ENCODE assay signal across 7 mouse cellular contexts in the genomic region with DNA sequence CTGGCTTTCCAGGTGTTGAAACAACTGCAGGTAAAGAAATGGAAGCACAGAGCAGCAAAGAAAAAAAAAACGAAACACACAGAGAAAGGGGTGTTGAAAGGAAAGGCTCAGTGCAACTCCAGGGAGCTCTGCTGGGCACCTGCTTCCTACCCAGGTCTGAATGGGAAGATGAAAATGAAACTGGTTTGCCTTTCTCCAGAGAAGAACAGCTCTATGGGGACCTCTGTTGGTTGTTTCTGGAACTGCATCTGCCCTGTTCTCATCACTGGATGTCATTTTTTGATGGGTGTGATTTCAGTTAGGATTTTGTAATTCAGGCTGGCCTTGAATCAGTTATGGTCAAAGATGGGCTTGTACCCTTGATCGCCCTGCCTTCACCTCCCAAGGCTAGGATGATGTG. TPM values are rescaled to one million over a fixed set of nuclear protein-coding genes. Genes with fewer than 3 reads are reported as not detected.
DNase-seq lines count a peak whose midpoint lies in the region; TF ChIP-seq lines count a peak whose summit lies in the region.

No protein-coding gene starts in this region.

- intact Hi-C loops in gastrocnemius, adult 2 months (cut with DNase I), result loop anchor here (1.0 to 5.0 kb wide), 2 partner anchors 49 to 110 kb away; a partner anchor contains a TSS

- H3K4me3 ChIP-seq in C2C12 (ENCODE audit: insufficient read depth, poor library complexity, severe bottlenecking) (no peak overlapping the region), ES-E14 (ENCODE audit: insufficient read depth in 1 of 2, low read depth in 1 of 2, low read length in 2 of 2, poor library complexity in 1 of 2, severe bottlenecking in 1 of 2) (no peak overlapping the region)
- no peak overlapping the region for H3K4me3 ChIP-seq in gastrocnemius, adult 2 months
- H3K4me3 ChIP-seq in lung, adult 2 months (replicated peaks; ENCODE audit: extremely low read depth, low read depth, low read length), result no peak overlapping the region

- TF ChIP-seq POLR2A in lung, adult 2 months (IDR thresholded peaks at IDR 0.05; ENCODE audit: borderline replicate concordance, extremely low read depth, low read depth, low read length), result no peak

- no peak overlapping the region for H3K9ac ChIP-seq in ES-E14 (ENCODE audit: insufficient read depth, low read depth, low read length, poor library complexity, severe bottlenecking)

- H3ac ChIP-seq in C2C12 (ENCODE audit: control insufficient read depth, insufficient read length, low read depth), result no peak overlapping the region

- in situ Hi-C loops in ES-E14 (cut with MboI; ENCODE audit: low sequenced_read_pairs in 2 of 2, unreplicated experiment in 2 of 2), result no loop called here

- no peak overlapping the region for H3K27ac ChIP-seq in ES-E14 (ENCODE audit: insufficient read depth, low read depth, low read length, poor library complexity, severe bottlenecking)
- H3K27ac ChIP-seq in gastrocnemius, adult 2 months, result no peak overlapping the region

- peaks cover 83% of the 10 kb centered on the region for H3K36me3 ChIP-seq in C2C12 (ENCODE audit: control insufficient read depth, insufficient read depth)
- peaks cover 16% of the 10 kb centered on the region for H3K36me3 ChIP-seq in ES-E14 (ENCODE audit: control insufficient read depth, insufficient read depth, low read length, poor library complexity, severe bottlenecking)

- no peaks in the 10 kb centered on the region for H3K79me3 ChIP-seq in C2C12 (ENCODE audit: low read depth)

- no peaks in the 10 kb centered on the region for H3K9me3 ChIP-seq in ES-E14 (ENCODE audit: control insufficient read depth, insufficient read depth, low read depth, low read length)

- H3K27me3 ChIP-seq in C2C12 (ENCODE audit: control insufficient read depth, insufficient read depth, insufficient read length), result no peaks in the 10 kb centered on the region

- TF ChIP-seq CTCF in C2C12 (IDR thresholded peaks at IDR 0.05; ENCODE audit: control insufficient read depth, insufficient read depth, insufficient read length), result peak; percentile 46
- TF ChIP-seq CTCF in gastrocnemius, adult 2 months (IDR thresholded peaks at IDR 0.05), result peak; percentile 99
- TF ChIP-seq CTCF in lung, adult 2 months (IDR thresholded peaks at IDR 0.05; ENCODE audit: insufficient read depth, low read length), result peak; percentile 68

- H3K4me1 ChIP-seq in ES-E14 (ENCODE audit: control insufficient read depth in 2 of 2, insufficient read depth in 2 of 2, low read length in 2 of 2, poor library complexity in 1 of 2), result no peaks in the 10 kb centered on the region
- H3K4me1 ChIP-seq in lung, adult 2 months (ENCODE audit: control insufficient read depth, insufficient read depth, low read length), result no peaks in the 10 kb centered on the region

- WGBS in lung, adult 2 months, result 28% methylated on average over 2 of the region's 2 CpGs

- no peaks in the 10 kb centered on the region for H3K79me2 ChIP-seq in C2C12 (ENCODE audit: control insufficient read depth, insufficient read depth)

- peak; percentile 51 for DNase-seq in ES-E14 (ENCODE audit: low read depth, low spot score)
- peak; percentile 68 for DNase-seq in cerebellum, adult 11-12 months
- DNase-seq in gastrocnemius, adult 2 months, result peak; percentile 80
- peak; percentile 81 for DNase-seq in kidney, postnatal 14 days
- DNase-seq in lung, adult 2 months, result peak; percentile 82
- DNase-seq in right cerebral cortex, postnatal 14 days, result peak; percentile 84

TF ChIP-seq in C2C12, 6 proteins besides CTCF, POLR2A, EP300 and RAD21:
- TF ChIP-seq FOSL1 (IDR thresholded peaks at IDR 0.05; ENCODE audit: insufficient read depth, low read length, poor library complexity, severe bottlenecking) (no peak), MYOG (IDR thresholded peaks at IDR 0.05; ENCODE audit: control insufficient read depth, extremely low read depth, insufficient read length) (no peak), MYOD1 (IDR thresholded peaks at IDR 0.05; ENCODE audit: control insufficient read depth, insufficient read length, low read depth) (no peak), MAX (IDR thresholded peaks at IDR 0.05) (no peak), USF1 (IDR thresholded peaks at IDR 0.05; ENCODE audit: low read depth) (no peak), CEBPB (IDR thresholded peaks at IDR 0.05; ENCODE audit: low read depth) (no peak)

TF ChIP-seq in ES-E14, 5 proteins besides CTCF, POLR2A, EP300 and RAD21:
- TF ChIP-seq MAFK (IDR thresholded peaks at IDR 0.05; ENCODE audit: insufficient read depth, low read depth, low read length) (no peak), ZC3H11A (IDR thresholded peaks at IDR 0.05; ENCODE audit: borderline replicate concordance, low read depth, low read length) (peak; percentile 54), ZNF384 (IDR thresholded peaks at IDR 0.05; ENCODE audit: low read depth, low read length) (no peak)

RNA-seq across cellular contexts. Expression of a gene that starts 18.3 kb away (rescaled TPM):
- 15.3 TPM for polyA plus RNA-seq in C2C12 (2012; fragmentation: generic; extraction: Trizol)
- total RNA-seq in ES-E14 (2012; rRNA removed), result 19.8 and 20.6 TPM in 2 replicates
- total RNA-seq in gastrocnemius, adult 2 months (2021), result 10 to 100 TPM; 10.9 to 11.5 TPM
- 19.2 and 20.6 TPM in 2 replicates for polyA plus RNA-seq in lung, adult 2 months (2012; rRNA removed)

RNA-seq across cellular contexts. Expression of a gene that starts 22.4 kb away (rescaled TPM):
- 33.2 TPM for polyA plus RNA-seq in C2C12 (2012; fragmentation: generic; extraction: Trizol)
- total RNA-seq in ES-E14 (2012; rRNA removed), result 29.7 and 34.4 TPM in 2 replicates
- total RNA-seq in gastrocnemius, adult 2 months (2021), result 10 to 100 TPM; 23.4 to 24.0 TPM
- 33.8 and 38.1 TPM in 2 replicates for polyA plus RNA-seq in lung, adult 2 months (2012; rRNA removed)

RNA-seq across cellular contexts. Expression of a gene that starts 43.1 kb away (rescaled TPM):
- polyA plus RNA-seq in C2C12 (2012; fragmentation: generic; extraction: Trizol), result 3.0 TPM
- total RNA-seq in ES-E14 (2012; rRNA removed), result 6.1 and 9.0 TPM in 2 replicates
- 1 to 10 TPM; 4.7 to 5.2 TPM for total RNA-seq in gastrocnemius, adult 2 months (2021)
- 10.5 and 14.6 TPM in 2 replicates for polyA plus RNA-seq in lung, adult 2 months (2012; rRNA removed)

RNA-seq across cellular contexts. Expression of a gene that starts 45.5 kb away (rescaled TPM):
- 264 TPM for polyA plus RNA-seq in C2C12 (2012; fragmentation: generic; extraction: Trizol)
- total RNA-seq in ES-E14 (2012; rRNA removed), result 258 and 291 TPM in 2 replicates
- total RNA-seq in gastrocnemius, adult 2 months (2021), result 100 to 1,000 TPM; 164 to 237 TPM
- 97.3 and 127 TPM in 2 replicates for polyA plus RNA-seq in lung, adult 2 months (2012; rRNA removed)

Comparison
In these comparisons a context has a peak if more than half of its experiments do, and no peak if none do; other contexts are left out.
1. CTCF ChIP-seq: peak in every context shown above with its lines; median percentile 99 in gastrocnemius, adult 2 months; 68 in lung, adult 2 months; 46 in C2C12.